Mouse (Mus musculus) kidney, embryonic 16.5 days (tissue): Measurements from ENCODE around the gene Zfpm1. TPM values are rescaled to one million over a fixed set of nuclear protein-coding genes. Genes with fewer than 3 reads are reported as not detected.
A peak's percentile ranks its signal among the peaks of the same experiment; 100 is the strongest.

Experiments used
- ATAC-seq: fragments of 200-750 bp; cut with Nextera tagmentation; 2 replicates; pipeline ENCODE4 v1.8.0; 2017; ENCODE audit warnings: moderate TSS enrichment; ENCODE audit not compliant: low FRiP score, low TSS enrichment
- H3K27ac ChIP-seq: fragments of 300-500 bp; sonication (generic); 2 replicates; pipeline ENCODE4 v1.5.1; 2014; ENCODE audit warnings: low read length
- H3K27me3 ChIP-seq: fragments of 300-500 bp; sonication (generic); 2 replicates; pipeline ENCODE4 v1.6.1; 2014; ENCODE audit warnings: low read length, control low read depth, mixed read lengths; ENCODE audit not compliant: insufficient read depth
- H3K36me3 ChIP-seq: fragments of 300-500 bp; sonication (generic); 2 replicates; pipeline ENCODE4 v1.6.1; 2014; ENCODE audit warnings: low read length, control low read depth, mixed read lengths; ENCODE audit not compliant: insufficient read depth
- H3K4me1 ChIP-seq: fragments of 300-500 bp; sonication (generic); 2 replicates; pipeline ENCODE4 v1.6.1; 2014; ENCODE audit warnings: low read length, control low read depth, mixed read lengths; ENCODE audit not compliant: insufficient read depth
- H3K4me2 ChIP-seq: fragments of 300-500 bp; sonication (generic); replicated peaks from 2 replicates; pipeline ENCODE4 v1.6.1; 2014; ENCODE audit warnings: low read depth, low read length
- H3K4me3 ChIP-seq: fragments of 300-500 bp; sonication (generic); 2 replicates; pipeline ENCODE4 v1.5.1; 2014; ENCODE audit warnings: mild to moderate bottlenecking, low read length
- H3K9ac ChIP-seq: fragments of 300-500 bp; sonication (generic); replicated peaks from 2 replicates; pipeline ENCODE4 v1.6.1; 2014; ENCODE audit warnings: low read length
- H3K9me3 ChIP-seq: fragments of 300-500 bp; sonication (generic); 2 replicates; pipeline ENCODE4 v1.6.1; 2016; ENCODE audit warnings: low read length, control low read depth
- WGBS: fragments of 180-500 bp; shearing (Covaris S2); extraction: QIAGEN DNeasy Blood & Tissue Kit; methylation state at CpG from one replicate; pipeline ENCODE4 v1.1.7; 2014; 5-methylcytosine and 5-hydroxymethylcytosine counted together
- polyA plus RNA-seq: library from polyadenylated mRNA; unstranded; fragments of >200 nt; fragmentation: Nextera tagmentation; extraction: Ambion mirVana; gene quantifications from 2 replicates; pipeline ENCODE4 v1.2.1, GENCODE M21; 2015

Gene Zfpm1
- polyA plus RNA-seq, 1 experiment from 2014 or later: 1.6 TPM

DNA sequence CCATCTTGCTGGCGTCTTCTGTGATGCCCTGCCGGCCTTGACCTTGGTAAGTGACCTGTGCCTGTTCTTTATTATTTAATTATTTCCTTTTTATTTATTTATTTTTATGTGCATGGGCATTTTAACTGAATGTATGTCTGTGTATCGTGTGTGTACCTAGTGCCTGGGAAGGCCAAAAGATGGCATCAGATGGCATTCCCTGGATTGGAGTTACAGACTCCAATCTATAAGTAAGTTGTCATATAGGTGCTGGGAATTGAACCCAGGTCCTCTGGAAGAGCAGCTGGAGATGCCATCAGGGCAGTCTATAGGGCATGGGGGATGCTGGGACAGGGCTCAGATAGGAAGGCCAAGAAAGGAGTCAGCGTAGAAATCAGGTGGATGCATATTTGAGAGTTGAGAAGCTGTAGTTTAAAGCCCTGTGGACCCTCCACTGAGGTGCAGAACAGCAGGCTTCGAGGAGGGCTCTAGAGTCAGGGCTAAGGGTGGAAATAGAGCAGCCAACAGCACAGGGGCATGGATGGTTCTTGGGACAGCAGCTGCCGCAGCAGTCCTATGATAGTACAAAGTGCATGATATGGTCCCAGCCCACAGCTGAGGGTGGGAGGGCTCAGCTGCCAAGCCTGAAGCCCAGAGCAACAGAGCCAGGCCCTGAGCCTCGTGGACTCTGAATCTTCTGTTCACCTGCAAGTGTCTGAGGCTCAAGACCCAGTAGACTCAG, 78.9 kb downstream of the Zfpm1 start, which contains the start of gene Trhr2:
Trhr2 (minus strand) TSS at position 51 of the 721 bp plus-strand sequence.
- H3K9me3 ChIP-seq: no peaks in the 10 kb centered on the region
- 0 out of 2 replicates have a peak, but pooled peaks cover 4% of the 10 kb centered on the region for H3K27me3 ChIP-seq
- no peak within 1 kb of the TSS for H3K27ac ChIP-seq
- H3K4me3 ChIP-seq: no peak within 1 kb of the TSS
- no peaks in the 10 kb centered on the region for H3K4me1 ChIP-seq
- 72% methylated on average over 7 of the region's 7 CpGs for whole genome bisulfite sequencing
- H3K36me3 ChIP-seq: no peaks in the 10 kb centered on the region
- no peak for ATAC-seq
- no peak within 1 kb of the TSS for H3K4me2 ChIP-seq
- H3K9ac ChIP-seq: no peak within 1 kb of the TSS

- 0 out of 2 replicates have a peak, but pooled peaks cover 4% of the 10 kb centered on the region for H3K27me3 ChIP-seq
- no peak overlapping the region for H3K4me2 ChIP-seq
- no peak overlapping the region for H3K4me3 ChIP-seq
- H3K4me1 ChIP-seq: no peaks in the 10 kb centered on the region
- no peak for ATAC-seq
- H3K9me3 ChIP-seq: no peaks in the 10 kb centered on the region
- H3K9ac ChIP-seq: no peak overlapping the region
- H3K36me3 ChIP-seq: no peaks in the 10 kb centered on the region
- 45% methylated on average over 5 of the region's 5 CpGs for WGBS
- no peak overlapping the region for H3K27ac ChIP-seq
These were observed 80.3 kb downstream of the Zfpm1 start for GRCm38 (mm10) chr8:122362271-122362670.

DNA sequence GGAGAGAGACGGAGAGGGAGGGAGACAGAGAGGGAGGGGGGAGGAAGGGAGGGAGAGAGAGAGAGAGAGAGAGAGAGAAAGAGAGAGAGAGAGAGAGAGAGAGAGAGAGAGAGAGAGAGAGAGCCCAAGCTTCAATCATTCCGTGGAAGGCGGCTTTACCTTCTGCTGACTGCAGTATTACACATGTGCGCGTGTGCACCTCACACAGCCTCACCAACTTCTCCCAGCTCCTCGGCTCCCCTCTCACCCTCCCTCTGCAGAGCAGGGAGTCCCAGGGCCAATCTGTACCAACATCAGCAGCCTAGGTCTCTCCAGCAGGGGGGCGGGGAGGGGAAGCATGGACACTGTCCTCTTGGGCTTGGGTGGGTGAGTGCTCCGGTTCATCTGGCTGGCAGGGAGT, 81.0 kb downstream of the Zfpm1 start:
- Histone ChIP-seq H3K9me3 (no peaks in the 10 kb centered on the region), H3K9ac (no peak overlapping the region), H3K4me3 (no peak overlapping the region), H3K27me3 (0 out of 2 replicates have a peak, but pooled peaks cover 4% of the 10 kb centered on the region), H3K27ac (no peak overlapping the region), H3K4me1 (no peaks in the 10 kb centered on the region), H3K36me3 (no peaks in the 10 kb centered on the region), H3K4me2 (no peak overlapping the region)
- no peak for ATAC-seq
- WGBS: 36% methylated on average over 8 of the region's 8 CpGs

- Histone ChIP-seq H3K27me3 (0 out of 2 replicates have a peak, but pooled peaks cover 2% of the 10 kb centered on the region), H3K4me2 (no peak overlapping the region), H3K27ac (no peak overlapping the region), H3K9ac (no peak overlapping the region), H3K36me3 (no peaks in the 10 kb centered on the region), H3K4me1 (peaks cover 3% of the 10 kb centered on the region; the same call in 1 of the 2 replicates), H3K4me3 (no peak overlapping the region), H3K9me3 (no peaks in the 10 kb centered on the region)
- ATAC-seq: no peak
- 83% methylated on average over 10 of the region's 10 CpGs for WGBS
These were observed 86.6 kb downstream of the Zfpm1 start for GRCm38 (mm10) chr8:122368494-122368893.

DNA sequence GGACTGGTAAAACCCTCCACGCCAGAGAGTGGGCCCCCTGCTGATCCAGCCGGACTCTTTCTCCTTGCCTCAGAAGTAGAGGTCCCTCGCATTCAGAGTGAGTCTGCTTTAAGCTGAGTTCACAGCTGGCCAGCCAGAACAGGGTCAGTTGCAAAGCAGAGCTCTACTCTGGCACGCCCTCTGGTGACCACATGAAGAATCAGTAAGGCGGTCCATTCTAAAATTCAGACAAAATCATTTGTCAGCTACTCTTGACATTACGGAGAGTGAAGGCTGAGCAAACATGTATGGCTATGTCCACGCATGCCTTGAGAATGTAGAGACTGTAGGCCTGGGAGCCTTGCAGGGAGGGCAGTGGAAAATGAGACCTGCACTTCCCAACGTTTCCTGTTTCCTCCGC, 87.7 kb downstream of the Zfpm1 start:
- H3K4me2 ChIP-seq: no peak overlapping the region
- ATAC-seq: peak; percentile 78
- H3K27ac ChIP-seq: no peak overlapping the region

GRCm38 (mm10) chr8:122371706-122372105, 89.8 kb downstream of the Zfpm1 start:
- Histone ChIP-seq H3K27me3 (no peaks in the 10 kb centered on the region), H3K4me2 (no peak overlapping the region), H3K4me3 (no peak overlapping the region), H3K4me1 (peaks cover 14% of the 10 kb centered on the region), H3K9me3 (no peaks in the 10 kb centered on the region), H3K36me3 (no peaks in the 10 kb centered on the region), H3K9ac (no peak overlapping the region), H3K27ac (no peak overlapping the region)
- WGBS: 74% methylated on average over 6 of the region's 6 CpGs
- no peak for ATAC-seq

More for the DNA sequence above, 87.7 kb downstream of the Zfpm1 start:
- no peaks in the 10 kb centered on the region for H3K36me3 ChIP-seq
- no peak overlapping the region for H3K4me3 ChIP-seq
- H3K27me3 ChIP-seq: no peaks in the 10 kb centered on the region
- WGBS: 7% methylated on average over 9 of the region's 9 CpGs
- H3K4me1 ChIP-seq: peaks cover 3% of the 10 kb centered on the region; the same call in 1 of the 2 replicates
- no peaks in the 10 kb centered on the region for H3K9me3 ChIP-seq
- 0 out of 2 replicates have a peak overlapping the region, but pooled peaks have one; percentile 22 for H3K9ac ChIP-seq

- peaks cover 24% of the 10 kb centered on the region for H3K4me1 ChIP-seq
- 94% methylated on average over 7 of the region's 7 CpGs for WGBS
- H3K4me3 ChIP-seq: no peak overlapping the region
- no peak overlapping the region for H3K27ac ChIP-seq
- no peak overlapping the region for H3K9ac ChIP-seq
- no peak overlapping the region for H3K4me2 ChIP-seq
- no peaks in the 10 kb centered on the region for H3K27me3 ChIP-seq
- H3K9me3 ChIP-seq: no peaks in the 10 kb centered on the region
- no peak for ATAC-seq
- peaks cover 5% of the 10 kb centered on the region; the same call in 1 of the 2 replicates for H3K36me3 ChIP-seq
These were observed 93.4 kb downstream of the Zfpm1 start for GRCm38 (mm10) chr8:122375320-122375719.

GRCm38 (mm10) chr8:122375751-122376364, 93.9 kb downstream of the Zfpm1 start:
- H3K9ac ChIP-seq: peak overlapping the region; percentile 58
- no peak overlapping the region for H3K27ac ChIP-seq
- no peaks in the 10 kb centered on the region for H3K9me3 ChIP-seq
- peak; percentile 25 for ATAC-seq
- peak overlapping the region; percentile 91 for H3K4me3 ChIP-seq
- H3K27me3 ChIP-seq: no peaks in the 10 kb centered on the region
- 20% methylated on average over 13 of the region's 13 CpGs for WGBS
- H3K36me3 ChIP-seq: peaks cover 5% of the 10 kb centered on the region; the same call in 1 of the 2 replicates
- H3K4me1 ChIP-seq: peaks cover 24% of the 10 kb centered on the region
- peak overlapping the region; percentile 61 for H3K4me2 ChIP-seq

DNA sequence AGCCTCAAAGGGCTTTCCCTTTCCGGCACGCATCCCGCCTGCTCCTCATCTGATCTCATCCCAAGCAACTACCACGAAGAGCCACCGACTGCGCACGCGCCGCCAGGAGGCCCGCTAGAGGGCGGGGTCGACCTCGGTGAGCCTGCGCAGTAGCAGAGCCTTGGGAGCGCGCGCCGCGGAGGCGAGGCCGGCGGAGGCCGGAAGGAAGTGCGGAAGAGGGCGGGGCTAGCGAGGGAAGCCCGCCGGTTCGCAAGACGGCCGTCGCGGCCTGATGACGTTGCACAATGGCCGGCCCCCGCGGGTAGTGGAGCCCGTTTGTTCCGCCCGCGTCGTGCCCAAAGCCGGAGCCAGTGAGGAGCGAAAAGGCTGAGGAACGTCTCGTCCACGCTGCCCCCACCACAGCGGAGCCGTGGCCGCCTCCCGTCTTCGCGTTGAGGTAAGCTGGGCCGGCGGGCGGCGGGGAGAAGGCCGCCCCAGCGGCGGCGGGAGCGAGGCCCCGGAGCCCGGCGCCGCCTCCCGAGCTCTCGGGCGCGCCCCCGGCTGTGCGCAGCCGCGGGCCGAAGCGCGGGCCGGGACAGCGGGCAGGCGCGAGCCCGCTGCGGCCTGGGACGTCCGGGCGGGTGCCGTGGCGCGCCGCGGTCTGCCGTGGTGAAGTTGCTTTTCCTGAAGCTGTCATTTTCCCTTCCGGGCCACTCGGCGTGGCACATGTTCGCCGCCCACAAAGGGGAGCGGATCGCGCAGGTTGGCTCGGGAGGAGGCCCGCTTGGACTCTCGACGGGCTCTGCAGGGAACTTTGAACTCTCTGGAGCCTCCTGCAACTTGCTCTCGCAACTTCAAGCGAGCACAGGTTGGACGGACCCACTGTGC, 94.7 kb downstream of the Zfpm1 start, which contains the start of gene Zc3h18:
Zc3h18 (plus strand) TSS at position 245 of the 867 bp plus-strand sequence.
- peaks cover 5% of the 10 kb centered on the region; the same call in 1 of the 2 replicates for H3K36me3 ChIP-seq
- H3K27ac ChIP-seq: peak within 1 kb of the TSS; percentile 95
- peak within 1 kb of the TSS; percentile 96 for H3K9ac ChIP-seq
- H3K27me3 ChIP-seq: no peaks in the 10 kb centered on the region
- peak; percentile 95 for ATAC-seq
- H3K4me1 ChIP-seq: peaks cover 24% of the 10 kb centered on the region
- H3K9me3 ChIP-seq: no peaks in the 10 kb centered on the region
- H3K4me3 ChIP-seq: peak within 1 kb of the TSS; percentile 91
- H3K4me2 ChIP-seq: peak within 1 kb of the TSS; percentile 87
- under 1% methylated on average over 85 of the region's 107 CpGs for WGBS
